Mouse (Mus musculus): ENCODE data around the gene Nfe2l2. TPM values are rescaled to one million over a fixed set of nuclear protein-coding genes. Genes with fewer than 3 reads are reported as not detected.
"Not testable (repeated sequence)": the region's sequence is repeated elsewhere in the genome, so short reads cannot be mapped to it uniquely, and the experiment has no call there.

Nfe2l2 gene
- polyA plus RNA-seq, 1 experiment from 2014 or later, result 12.1 TPM

DNA sequence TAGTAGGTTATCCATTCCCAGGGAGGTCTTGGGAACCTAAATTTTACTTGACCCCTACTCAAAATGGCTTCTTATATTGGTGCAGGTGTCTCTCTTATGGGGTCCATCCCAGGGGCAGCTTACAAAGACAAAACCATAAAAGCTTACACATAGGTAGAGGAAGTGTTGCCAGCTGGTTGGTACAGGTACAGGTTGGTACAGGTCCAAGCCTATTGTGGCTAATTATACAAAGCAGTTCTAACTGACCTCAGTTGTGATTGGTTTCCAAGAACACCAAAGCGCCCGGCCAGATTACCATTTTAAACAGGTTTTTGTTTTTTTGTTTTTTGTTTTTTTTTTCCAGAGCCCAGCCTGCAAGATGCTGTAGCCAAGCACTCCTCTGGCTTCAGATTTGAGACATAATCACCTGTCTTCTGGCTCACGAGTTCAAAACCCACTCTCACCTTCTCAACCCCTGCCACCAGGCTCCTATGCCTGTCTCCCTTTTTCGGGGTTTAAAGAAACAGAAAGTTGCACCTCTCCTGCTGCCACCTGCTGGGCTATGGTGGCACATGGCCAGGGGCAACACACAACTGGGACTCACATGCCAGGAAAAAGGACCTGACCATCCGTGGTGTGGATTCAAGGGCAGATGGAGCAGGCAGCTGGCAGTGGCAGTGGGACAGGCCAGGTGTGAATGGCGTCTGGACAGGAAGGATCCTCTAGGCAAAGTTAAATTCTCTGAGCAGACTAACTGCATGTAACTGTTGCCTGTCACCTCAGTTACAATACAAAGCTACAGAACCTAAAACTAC is 68.0 kb downstream of the Nfe2l2 start:
- no peak overlapping the region for H3K9ac ChIP-seq (replicated peaks)

DNA sequence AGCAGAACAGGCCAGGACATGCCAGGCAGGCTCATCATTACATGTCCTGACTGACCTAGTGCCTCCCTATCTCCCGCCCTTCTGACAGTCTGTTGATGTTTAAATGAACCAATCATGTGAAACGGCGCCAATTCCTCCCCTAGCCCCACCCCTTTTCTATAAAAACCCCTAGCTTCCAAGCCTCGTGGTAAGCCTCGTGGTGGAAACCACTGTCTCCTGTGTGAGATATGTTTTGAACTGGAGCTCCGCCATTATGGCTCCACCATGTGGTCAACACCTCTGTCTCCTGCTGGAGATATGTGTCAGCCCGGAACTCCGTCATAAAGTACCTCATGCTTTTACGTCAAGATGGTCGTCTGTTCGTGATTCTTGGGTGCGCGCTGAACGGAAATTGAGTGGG is 70.0 kb downstream of the Nfe2l2 start:
- ATAC-seq (ENCODE audit: low FRiP score), result not testable (repeated sequence)

More for the DNA sequence above, 68.0 kb downstream of the Nfe2l2 start:
- Histone ChIP-seq H3K4me2 (no peak overlapping the region), H3K4me1 (no peaks in the 10 kb centered on the region), H3K4me3 (replicated peaks) (no peak overlapping the region), H3K27me3 (replicated peaks) (no peaks in the 10 kb centered on the region), H3K36me3 (no peaks in the 10 kb centered on the region), H3K27ac (replicated peaks) (no peak overlapping the region), H3K9me3 (replicated peaks) (no peaks in the 10 kb centered on the region)
- 69% methylated on average over 6 of the region's 6 CpGs for WGBS
- ATAC-seq (ENCODE audit: low FRiP score), result no peak

DNA sequence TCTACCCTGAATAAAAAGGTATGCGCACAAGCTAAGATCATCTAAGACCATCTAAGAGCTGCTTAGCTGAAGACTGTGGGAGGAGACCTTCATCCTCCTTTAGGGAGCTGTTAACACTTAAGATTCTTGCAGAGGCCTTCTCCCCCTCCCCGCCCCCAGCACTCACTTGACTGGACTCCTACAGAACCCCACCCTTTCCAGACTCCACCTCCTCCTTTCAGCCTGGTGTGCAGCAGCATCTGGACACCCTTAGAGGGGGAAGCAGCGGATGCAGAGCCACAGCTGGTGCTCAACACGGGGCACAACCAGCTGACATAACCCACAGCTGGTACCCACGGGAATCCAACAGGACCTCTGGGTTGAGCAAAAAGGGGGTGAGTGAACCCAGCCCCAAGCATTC is 70.7 kb downstream of the Nfe2l2 start:
- ATAC-seq (ENCODE audit: low FRiP score), result no peak
- Histone ChIP-seq H3K4me3 (replicated peaks) (no peak overlapping the region), H3K27ac (replicated peaks) (no peak overlapping the region), H3K4me1 (no peaks in the 10 kb centered on the region), H3K9me3 (replicated peaks) (no peaks in the 10 kb centered on the region), H3K9ac (replicated peaks) (no peak overlapping the region), H3K36me3 (no peaks in the 10 kb centered on the region), H3K4me2 (no peak overlapping the region), H3K27me3 (replicated peaks) (no peaks in the 10 kb centered on the region)
- 80% methylated on average over 5 of the region's 5 CpGs for WGBS

More for the DNA sequence above, 70.0 kb downstream of the Nfe2l2 start:
- H3K4me2 ChIP-seq; H3K27ac ChIP-seq (replicated peaks); H3K9me3 ChIP-seq (replicated peaks); H3K4me1 ChIP-seq; H3K27me3 ChIP-seq (replicated peaks); H3K9ac ChIP-seq (replicated peaks); H3K36me3 ChIP-seq; H3K4me3 ChIP-seq (replicated peaks): not testable (repeated sequence)
- WGBS, result 95% methylated on average over 14 of the region's 14 CpGs

DNA sequence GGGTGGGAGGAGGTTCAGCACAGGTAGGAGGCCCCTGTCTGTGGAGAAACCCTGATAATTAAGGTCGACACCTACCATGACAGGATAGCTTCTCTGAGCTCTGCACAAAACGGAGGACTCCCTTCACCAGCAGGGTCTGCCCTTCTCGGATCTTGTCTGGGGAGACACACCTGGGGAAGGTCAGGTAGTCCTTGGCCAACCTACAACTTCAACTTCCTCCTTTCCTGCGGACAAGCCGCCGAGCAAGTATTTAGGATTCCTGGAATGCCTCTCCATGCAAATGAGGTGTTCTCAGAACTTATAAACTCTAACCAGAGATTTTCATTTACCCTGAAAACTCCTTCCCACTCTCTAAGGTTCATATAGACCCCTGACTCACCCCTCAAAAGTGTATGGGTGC is 71.1 kb downstream of the Nfe2l2 start:
- Histone ChIP-seq H3K27me3 (replicated peaks) (no peaks in the 10 kb centered on the region), H3K4me3 (replicated peaks) (no peak overlapping the region), H3K9ac (replicated peaks) (no peak overlapping the region), H3K4me1 (no peaks in the 10 kb centered on the region), H3K9me3 (replicated peaks) (no peaks in the 10 kb centered on the region), H3K27ac (replicated peaks) (no peak overlapping the region), H3K4me2 (no peak overlapping the region), H3K36me3 (no peaks in the 10 kb centered on the region)
- ATAC-seq (ENCODE audit: low FRiP score), result no peak
- 77% methylated on average over 6 of the region's 6 CpGs for WGBS

DNA sequence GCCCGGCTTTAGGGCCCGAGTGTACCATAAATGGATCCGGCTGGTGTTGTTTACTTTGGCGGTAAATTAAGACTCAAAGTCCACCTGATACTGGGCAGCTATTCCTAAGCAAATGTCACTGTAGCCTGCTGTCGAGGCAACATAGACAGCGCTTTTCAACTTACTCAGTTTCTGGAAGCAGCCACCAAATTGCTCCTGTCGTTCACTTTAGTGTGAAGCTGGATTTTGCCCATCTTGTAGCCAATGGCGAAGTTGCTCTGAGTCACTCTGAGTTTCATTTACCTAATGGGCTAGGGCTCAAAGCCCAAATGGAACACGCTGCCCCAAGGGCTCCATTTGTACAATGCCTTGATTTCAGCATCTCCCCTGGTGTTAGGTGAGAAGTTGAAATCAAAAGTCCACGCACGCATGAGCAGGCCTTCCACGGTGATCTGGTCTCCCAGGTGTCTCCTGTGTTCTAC is 71.7 kb downstream of the Nfe2l2 start:
- Histone ChIP-seq H3K36me3 (no peaks in the 10 kb centered on the region), H3K4me3 (replicated peaks) (no peak overlapping the region), H3K27ac (replicated peaks) (no peak overlapping the region), H3K9ac (replicated peaks) (no peak overlapping the region), H3K27me3 (replicated peaks) (no peaks in the 10 kb centered on the region), H3K4me2 (no peak overlapping the region), H3K4me1 (no peaks in the 10 kb centered on the region), H3K9me3 (replicated peaks) (no peaks in the 10 kb centered on the region)
- ATAC-seq (ENCODE audit: low FRiP score), result no peak
- WGBS, result 86% methylated on average over 12 of the region's 12 CpGs

DNA sequence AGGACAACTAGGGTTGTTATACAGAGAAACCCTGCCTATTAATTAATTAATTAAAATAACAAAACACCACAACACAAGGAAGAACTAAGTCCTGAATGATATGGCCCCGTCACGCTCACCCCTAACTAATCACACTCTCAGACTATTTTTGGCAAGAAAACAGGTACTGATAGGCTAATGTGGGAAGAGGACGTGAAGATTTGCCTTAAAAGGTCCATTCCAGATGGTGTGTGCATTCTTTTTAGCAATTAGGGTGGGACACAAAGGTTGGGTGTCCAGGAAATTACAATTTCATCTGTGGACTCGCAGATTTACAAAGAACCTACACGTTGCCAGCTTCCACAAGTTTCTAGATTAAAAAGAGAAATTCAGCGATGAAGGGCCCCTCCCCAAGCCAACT is 72.4 kb downstream of the Nfe2l2 start:
- Histone ChIP-seq H3K27ac (replicated peaks) (no peak overlapping the region), H3K36me3 (no peaks in the 10 kb centered on the region), H3K4me2 (no peak overlapping the region), H3K4me3 (replicated peaks) (no peak overlapping the region), H3K9me3 (replicated peaks) (no peaks in the 10 kb centered on the region), H3K9ac (replicated peaks) (no peak overlapping the region), H3K27me3 (replicated peaks) (no peaks in the 10 kb centered on the region), H3K4me1 (no peaks in the 10 kb centered on the region)
- WGBS, result 85% methylated on average over 6 of the region's 6 CpGs
- no peak for ATAC-seq (ENCODE audit: low FRiP score)

DNA sequence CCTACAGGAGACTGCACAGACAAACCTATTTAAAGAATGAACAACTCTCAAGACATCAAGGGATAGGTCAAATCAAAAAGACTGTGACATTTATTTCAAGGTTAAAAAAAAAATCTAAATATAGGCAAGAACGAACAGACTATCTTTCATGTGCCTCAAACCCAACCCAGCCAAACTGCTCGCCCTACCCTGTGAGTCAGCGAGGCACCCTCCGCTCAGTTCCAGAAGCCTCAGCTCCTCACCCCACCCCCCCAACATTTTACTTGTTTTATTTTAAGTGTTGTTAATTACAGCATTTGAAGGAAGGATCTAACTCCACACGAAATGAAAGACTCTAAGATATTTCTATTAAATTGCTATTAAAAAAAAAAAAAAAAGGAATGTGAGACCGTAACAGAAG is 73.0 kb downstream of the Nfe2l2 start:
- WGBS, result 86% methylated on average over 6 of the region's 6 CpGs
- Histone ChIP-seq H3K9ac (replicated peaks) (no peak overlapping the region), H3K36me3 (no peaks in the 10 kb centered on the region), H3K27me3 (replicated peaks) (no peaks in the 10 kb centered on the region), H3K9me3 (replicated peaks) (no peaks in the 10 kb centered on the region), H3K4me3 (replicated peaks) (no peak overlapping the region), H3K27ac (replicated peaks) (no peak overlapping the region), H3K4me2 (no peak overlapping the region), H3K4me1 (no peaks in the 10 kb centered on the region)
- no peak for ATAC-seq (ENCODE audit: low FRiP score)

DNA sequence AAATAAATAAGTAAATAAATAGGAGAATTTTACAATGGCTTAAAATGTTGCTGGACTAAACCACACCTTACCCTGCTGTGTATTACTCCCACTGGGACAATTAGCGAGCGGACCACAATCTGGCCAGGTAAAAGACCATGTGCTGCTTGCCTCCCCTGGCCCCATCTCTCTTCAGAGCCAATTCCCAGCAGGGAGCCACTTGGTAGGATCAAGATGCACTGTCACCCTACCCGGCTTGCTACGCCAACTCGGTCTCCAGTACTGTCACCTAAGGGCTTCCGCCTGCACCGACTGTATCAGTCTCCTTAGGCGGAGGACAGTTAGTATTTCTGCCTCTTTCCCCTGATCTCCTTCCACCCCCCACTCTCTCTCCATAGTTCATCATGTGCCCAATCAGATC is 76.0 kb downstream of the Nfe2l2 start:
- Histone ChIP-seq H3K9ac (replicated peaks) (no peak overlapping the region), H3K4me2 (no peak overlapping the region), H3K9me3 (replicated peaks) (no peaks in the 10 kb centered on the region), H3K27ac (replicated peaks) (no peak overlapping the region), H3K36me3 (no peaks in the 10 kb centered on the region), H3K4me3 (replicated peaks) (no peak overlapping the region), H3K27me3 (replicated peaks) (no peaks in the 10 kb centered on the region), H3K4me1 (no peaks in the 10 kb centered on the region)
- 93% methylated on average over 8 of the region's 8 CpGs for WGBS
- no peak for ATAC-seq (ENCODE audit: low FRiP score)

DNA sequence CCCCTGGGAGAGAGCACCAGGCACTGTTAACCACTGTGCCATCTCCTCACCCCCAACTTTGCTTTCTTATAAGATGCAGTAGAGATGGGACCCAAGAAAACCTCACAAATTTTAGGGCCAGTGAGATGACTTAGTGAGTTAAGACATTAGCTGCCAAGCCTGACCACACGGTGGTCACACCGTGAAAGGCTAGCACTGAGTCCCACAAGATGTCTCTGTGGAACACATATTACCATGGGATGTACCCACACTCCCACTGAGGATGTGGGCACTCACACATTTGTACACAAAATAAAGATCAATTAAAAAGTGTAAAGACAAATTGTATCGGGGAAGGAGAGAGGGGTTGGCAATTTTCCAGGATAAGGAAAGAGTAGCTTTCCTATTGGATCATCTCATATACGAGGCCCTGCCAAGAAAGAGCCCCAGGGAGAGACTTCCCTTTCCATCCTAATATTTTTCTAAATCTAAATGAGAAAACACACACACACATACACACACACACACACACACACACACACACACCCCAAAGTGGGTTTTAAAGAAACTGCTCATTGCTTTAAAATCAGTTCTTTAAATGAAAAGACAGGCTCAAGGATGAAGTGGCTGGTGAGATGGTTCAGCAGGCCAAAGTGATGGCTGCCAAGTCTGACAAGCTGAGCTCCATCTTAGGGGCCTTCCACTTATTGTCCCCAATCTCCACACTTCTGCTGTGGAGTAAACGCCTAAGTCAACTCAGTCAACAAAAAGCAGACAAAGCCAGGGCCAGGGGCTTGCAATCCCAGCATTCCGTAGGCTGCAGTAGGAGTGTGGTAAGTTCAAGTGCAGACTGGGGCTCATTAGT is 77.6 kb downstream of the Nfe2l2 start:
- Histone ChIP-seq H3K9me3 (replicated peaks) (no peaks in the 10 kb centered on the region), H3K27ac (replicated peaks) (no peak overlapping the region), H3K4me3 (replicated peaks) (no peak overlapping the region), H3K4me1 (no peaks in the 10 kb centered on the region), H3K36me3 (no peaks in the 10 kb centered on the region), H3K27me3 (replicated peaks) (no peaks in the 10 kb centered on the region), H3K9ac (replicated peaks) (no peak overlapping the region), H3K4me2 (no peak overlapping the region)
- 65% methylated on average over 6 of the region's 6 CpGs for WGBS
- ATAC-seq (ENCODE audit: low FRiP score), result no peak

Small RNA genes within 50 kb of the gene (microRNA-seq; reads per million reads assigned to microRNA genes)
- gene Gm24574, result not detected

Other genes with a start within 250 kb of the Nfe2l2 start
- gene Hnrnpa3, start 45.4 kb downstream of the Nfe2l2 start, polyA plus RNA-seq (2015; fragmentation: Nextera tagmentation; extraction: Ambion mirVana), result 171 and 210 TPM in 2 replicates
- 27.8 and 29.0 TPM in 2 replicates for gene Agps, start 127.5 kb upstream of the Nfe2l2 start, polyA plus RNA-seq (2015; fragmentation: Nextera tagmentation; extraction: Ambion mirVana)
- gene Ttc30b, start 233.9 kb upstream of the Nfe2l2 start, polyA plus RNA-seq (2015; fragmentation: Nextera tagmentation; extraction: Ambion mirVana), result 17.3 and 17.4 TPM in 2 replicates